Mouse (Mus musculus) neural tube, embryonic 11.5 days (tissue): ENCODE measurements around the gene Clec4a2. TPM values are rescaled to one million over a fixed set of nuclear protein-coding genes. Genes with fewer than 3 reads are reported as not detected.
"Not testable (repeated sequence)": the region's sequence is repeated elsewhere in the genome, so short reads cannot be mapped to it uniquely, and the experiment has no call there.

ENCODE experiments used
- ATAC-seq: fragments of 200-750 bp; cut with Nextera tagmentation; 2 replicates; pipeline ENCODE4 v1.8.0; 2017; ENCODE audit warnings: moderate number of reproducible peaks, mild to moderate bottlenecking, moderate TSS enrichment, moderate library complexity; ENCODE audit not compliant: insufficient read depth, low FRiP score, low TSS enrichment
- DNase-seq: peaks from one replicate; pipeline ENCODE4 v3.0.0-alpha.2; 2015; ENCODE audit warnings: low spot score
- H3K27ac ChIP-seq: fragments of 300-500 bp; sonication (generic); 2 replicates; pipeline ENCODE4 v1.5.1; 2014; ENCODE audit warnings: low read depth, mild to moderate bottlenecking, low read length
- H3K27me3 ChIP-seq: fragments of 300-500 bp; sonication (generic); 2 replicates; pipeline ENCODE4 v1.6.1; 2014; ENCODE audit warnings: mild to moderate bottlenecking, low read length, mixed read lengths; ENCODE audit not compliant: control insufficient read depth, insufficient read depth
- H3K36me3 ChIP-seq: fragments of 300-500 bp; sonication (generic); 2 replicates; pipeline ENCODE4 v1.6.1; 2014; ENCODE audit warnings: mild to moderate bottlenecking, low read length, moderate library complexity, mixed read lengths; ENCODE audit not compliant: control insufficient read depth, insufficient read depth
- H3K4me1 ChIP-seq: fragments of 300-500 bp; sonication (generic); 2 replicates; pipeline ENCODE4 v1.6.1; 2014; ENCODE audit warnings: low read length, mixed read lengths; ENCODE audit not compliant: control insufficient read depth, insufficient read depth
- H3K4me2 ChIP-seq: fragments of 300-500 bp; sonication (generic); 2 replicates; pipeline ENCODE4 v1.6.1; 2014; ENCODE audit warnings: low read depth, mild to moderate bottlenecking, moderate library complexity
- H3K4me3 ChIP-seq: fragments of 300-500 bp; sonication (generic); 2 replicates; pipeline ENCODE4 v1.5.1; 2014; ENCODE audit warnings: low read depth, low read length
- H3K9ac ChIP-seq: fragments of 300-500 bp; sonication (generic); 2 replicates; pipeline ENCODE4 v1.6.1; 2014; ENCODE audit warnings: mild to moderate bottlenecking, low read length
- H3K9me3 ChIP-seq: fragments of 300-500 bp; sonication (generic); 2 replicates; pipeline ENCODE4 v1.6.1; 2016; ENCODE audit warnings: low read length; ENCODE audit not compliant: control insufficient read depth
- WGBS: fragments of 180-500 bp; shearing (Covaris S2); extraction: QIAGEN DNeasy Blood & Tissue Kit; methylation state at CpG from one replicate; pipeline ENCODE4 v1.1.7; 2014; 5-methylcytosine and 5-hydroxymethylcytosine counted together
- polyA plus RNA-seq: library from polyadenylated mRNA; unstranded; fragments of >200 nt; fragmentation: Nextera tagmentation; extraction: Ambion mirVana; gene quantifications from 2 replicates; pipeline ENCODE4 v1.2.1, GENCODE M21; 2014

The Clec4a2 gene
- polyA plus RNA-seq: 0.64 and 0.99 TPM in 2 replicates

DNA sequence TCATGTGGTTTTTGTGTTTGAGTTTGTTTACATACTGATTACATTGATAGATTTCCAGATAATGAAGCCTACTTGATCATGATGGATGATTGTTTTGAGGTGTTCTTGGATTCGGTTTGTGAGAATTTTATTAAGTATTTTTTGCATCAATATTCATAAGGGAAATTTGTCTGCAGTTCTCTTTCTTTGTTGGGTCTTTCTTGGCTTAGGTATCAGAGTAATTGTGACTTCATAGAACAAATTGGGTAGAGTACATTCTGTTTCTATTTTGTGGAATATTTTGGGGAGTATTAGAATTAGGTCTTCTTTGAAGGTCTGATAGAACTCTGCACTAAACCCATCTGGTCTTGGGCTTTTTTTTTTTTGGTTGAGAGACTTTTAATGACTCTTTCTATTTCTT lies at the start of gene Clec4a2:
Gene Clec4a2 (plus strand): TSS at position 301 of the 400 bp plus-strand sequence.
- not testable (repeated sequence) for DNase-seq, H3K9me3 ChIP-seq, H3K4me1 ChIP-seq, H3K27me3 ChIP-seq, H3K4me3 ChIP-seq, ATAC-seq, H3K27ac ChIP-seq, H3K36me3 ChIP-seq, H3K4me2 ChIP-seq, H3K9ac ChIP-seq
- WGBS: 80% methylated on average over 1 of the region's 1 CpGs

DNA sequence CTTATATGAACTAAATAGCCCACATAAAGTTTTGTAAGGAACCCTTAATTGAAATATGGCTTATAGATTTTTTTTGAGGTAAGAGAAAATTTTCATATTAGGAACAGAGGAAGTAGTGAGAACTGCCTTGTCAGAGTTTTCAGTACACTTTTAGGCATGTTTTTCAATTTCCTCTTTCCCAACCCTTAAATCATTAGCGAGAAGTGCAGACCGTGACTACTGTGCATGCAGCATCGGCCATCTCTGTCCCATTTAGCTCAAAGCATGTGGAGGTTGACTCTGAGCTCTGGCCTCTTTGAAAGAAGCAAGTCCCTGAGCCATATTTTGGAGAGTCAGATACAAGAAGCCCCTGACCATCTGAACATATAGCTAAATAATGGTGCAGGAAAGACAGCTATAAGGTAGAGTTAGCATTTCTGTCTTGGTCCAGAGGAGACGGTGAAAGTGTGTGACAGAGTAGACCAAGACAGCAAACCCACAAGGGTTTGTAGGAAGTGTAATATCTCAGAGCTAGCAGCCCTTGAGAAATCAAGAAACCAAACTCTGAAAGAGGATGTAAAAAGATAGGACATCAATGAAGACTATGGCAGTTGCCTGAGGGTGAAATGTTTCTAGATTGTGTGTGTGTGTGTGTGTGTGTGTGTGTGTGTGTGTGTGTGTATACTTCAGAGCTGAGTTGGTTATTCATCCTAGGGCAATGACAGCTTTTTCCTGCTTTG lies 10.9 kb upstream of the Clec4a2 start:
- Histone ChIP-seq H3K36me3 (no peaks in the 10 kb centered on the region), H3K4me2 (no peak overlapping the region), H3K9me3 (no peaks in the 10 kb centered on the region), H3K27ac (no peak overlapping the region), H3K27me3 (no peaks in the 10 kb centered on the region), H3K9ac (no peak overlapping the region), H3K4me1 (no peaks in the 10 kb centered on the region), H3K4me3 (no peak overlapping the region)
- no peak for ATAC-seq
- no peak for DNase-seq
- WGBS: 94% methylated on average over 4 of the region's 4 CpGs

DNA sequence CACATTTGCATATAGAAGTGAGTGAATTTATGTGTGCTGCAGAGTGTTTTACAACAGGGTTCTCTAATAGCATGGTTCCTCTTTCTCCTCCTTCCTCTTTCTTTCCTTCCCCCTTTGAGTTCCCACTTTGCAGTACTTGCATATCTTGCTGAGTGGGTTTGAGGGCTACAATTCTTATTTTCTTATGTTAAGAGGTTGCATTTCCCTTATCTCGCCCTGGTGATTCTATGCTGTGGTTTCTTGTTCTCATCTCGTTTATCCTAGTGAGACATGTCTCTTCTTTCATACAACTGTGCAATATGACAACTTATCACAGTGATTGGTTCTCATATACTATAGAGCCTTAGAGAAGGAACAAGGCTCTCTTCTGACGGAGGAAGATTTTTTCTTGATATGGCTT lies 17.0 kb downstream of the Clec4a2 start:
- Histone ChIP-seq H3K4me3 (no peak overlapping the region), H3K4me1 (no peaks in the 10 kb centered on the region), H3K9me3 (no peaks in the 10 kb centered on the region), H3K4me2 (no peak overlapping the region), H3K27ac (no peak overlapping the region), H3K36me3 (no peaks in the 10 kb centered on the region), H3K27me3 (no peaks in the 10 kb centered on the region), H3K9ac (no peak overlapping the region)
- no peak for ATAC-seq
- 79% methylated on average over 3 of the region's 3 CpGs for WGBS
- DNase-seq: no peak

DNA sequence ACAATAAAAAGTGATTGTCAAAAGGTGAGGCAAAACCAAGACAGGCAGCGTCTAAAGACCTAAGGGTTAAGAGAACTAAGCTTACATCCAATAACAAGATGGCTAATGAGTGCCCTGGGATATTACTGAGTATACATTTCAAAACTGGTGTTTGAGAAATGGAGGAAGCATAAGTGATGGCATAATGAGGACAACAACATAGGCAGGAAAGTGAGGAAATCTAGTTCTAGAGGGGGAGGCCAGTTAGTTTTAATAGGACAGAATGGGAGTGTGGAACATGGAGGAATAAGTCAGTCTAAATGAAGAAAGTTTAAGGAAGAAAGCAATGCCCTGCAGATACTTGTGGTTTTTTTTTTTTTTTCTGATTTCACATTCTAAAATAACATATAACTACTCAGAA lies 20.9 kb downstream of the Clec4a2 start:
- H3K27ac ChIP-seq: no peak overlapping the region
- 77% methylated on average over 1 of the region's 1 CpGs for WGBS
- no peak overlapping the region for H3K4me2 ChIP-seq
- ATAC-seq: no peak
- no peaks in the 10 kb centered on the region for H3K9me3 ChIP-seq
- no peaks in the 10 kb centered on the region for H3K27me3 ChIP-seq
- no peak overlapping the region for H3K9ac ChIP-seq
- no peak for DNase-seq
- no peaks in the 10 kb centered on the region for H3K36me3 ChIP-seq
- no peak overlapping the region for H3K4me3 ChIP-seq
- no peaks in the 10 kb centered on the region for H3K4me1 ChIP-seq

DNA sequence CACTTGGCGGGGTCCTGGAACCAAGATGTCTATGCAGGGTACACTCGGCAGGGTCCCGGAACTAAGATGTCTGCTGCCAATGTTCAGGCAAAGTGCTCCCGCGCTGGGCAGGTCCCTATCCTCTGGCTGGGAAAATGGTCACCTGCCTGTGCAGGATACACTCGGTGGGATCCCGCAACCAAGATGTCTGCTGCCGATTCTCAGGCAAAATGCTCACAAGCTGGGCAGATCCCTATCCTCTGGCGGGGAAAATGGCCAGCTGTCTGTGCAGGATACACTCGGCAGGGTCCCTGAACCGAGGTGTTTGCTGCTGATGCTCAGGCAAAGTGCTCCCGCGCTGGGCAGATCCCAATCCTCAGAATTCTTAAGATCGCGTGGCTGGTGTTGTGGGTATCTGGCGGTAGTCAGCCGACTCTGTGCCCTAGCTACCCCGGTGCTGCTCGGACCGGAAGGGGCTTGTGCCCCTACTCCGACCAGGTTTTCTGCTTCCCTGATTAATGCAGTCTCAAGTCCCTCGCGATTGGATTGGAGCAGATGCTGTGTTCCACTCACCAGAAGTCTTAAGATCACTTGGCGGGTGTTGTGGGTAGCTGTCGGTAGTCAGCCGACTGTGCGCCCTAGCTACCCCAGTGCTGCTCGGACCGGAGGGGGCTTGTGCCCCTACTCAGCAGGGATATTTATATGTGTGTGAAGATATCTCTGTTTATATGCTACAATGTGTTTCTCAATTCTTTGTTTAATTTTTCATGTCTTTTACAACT lies 31.7 kb downstream of the Clec4a2 start:
- H3K4me1 ChIP-seq, DNase-seq, H3K9ac ChIP-seq, H3K4me3 ChIP-seq, ATAC-seq, H3K36me3 ChIP-seq, H3K27me3 ChIP-seq, H3K27ac ChIP-seq, H3K9me3 ChIP-seq, H3K4me2 ChIP-seq: not testable (repeated sequence)
- WGBS: 69% methylated on average over 29 of the region's 29 CpGs

DNA sequence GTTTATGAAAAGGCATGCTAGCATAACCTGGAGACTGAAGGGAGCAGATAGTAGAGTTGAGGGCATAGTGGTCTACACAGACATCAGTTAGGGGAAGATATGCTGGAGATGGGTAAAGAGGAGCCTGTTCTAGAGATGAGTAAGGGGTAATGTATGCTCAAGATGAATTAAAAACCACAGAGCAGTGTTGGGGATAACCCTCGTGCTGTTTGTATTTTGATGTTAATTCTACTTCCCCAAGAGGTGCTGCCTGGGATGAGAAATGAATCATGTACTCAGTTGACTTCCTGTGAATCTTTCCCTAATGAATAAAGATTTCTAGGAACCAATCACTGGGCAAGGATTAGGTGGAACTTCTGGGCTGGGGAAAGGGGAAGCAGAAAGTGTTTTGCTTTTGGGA lies 63.9 kb downstream of the Clec4a2 start:
- no peaks in the 10 kb centered on the region for H3K36me3 ChIP-seq
- 60% methylated on average over 1 of the region's 1 CpGs for WGBS
- H3K4me3 ChIP-seq: no peak overlapping the region
- no peak for DNase-seq
- H3K27ac ChIP-seq: no peak overlapping the region
- H3K9me3 ChIP-seq: no peaks in the 10 kb centered on the region
- no peak for ATAC-seq
- no peak overlapping the region for H3K4me2 ChIP-seq
- no peak overlapping the region for H3K9ac ChIP-seq
- H3K4me1 ChIP-seq: no peaks in the 10 kb centered on the region
- H3K27me3 ChIP-seq: no peaks in the 10 kb centered on the region

DNA sequence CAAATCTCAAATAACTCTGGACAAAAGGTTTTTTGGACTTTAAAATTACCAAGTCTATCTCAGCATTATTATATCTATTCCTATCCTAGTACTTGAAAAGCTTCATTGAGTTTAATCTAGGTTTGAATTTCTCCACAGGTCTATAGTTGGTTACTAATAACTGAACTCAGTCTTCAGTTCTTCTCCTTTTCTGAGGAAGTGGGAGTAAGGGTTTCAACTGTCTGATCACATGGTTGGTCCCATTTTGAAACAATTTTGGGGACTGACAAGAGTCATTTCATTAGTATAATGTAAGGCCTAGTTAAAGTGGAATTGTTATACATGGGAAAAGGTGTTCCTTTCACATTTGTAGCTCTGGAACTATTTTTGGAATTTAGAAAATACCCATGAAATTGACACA lies 64.8 kb downstream of the Clec4a2 start:
- DNase-seq (no peak), ATAC-seq (no peak)
- no peak overlapping the region for H3K9ac ChIP-seq
- H3K36me3 ChIP-seq: no peaks in the 10 kb centered on the region
- no peaks in the 10 kb centered on the region for H3K4me1 ChIP-seq
- H3K27ac ChIP-seq: no peak overlapping the region
- H3K4me3 ChIP-seq: no peak overlapping the region
- H3K9me3 ChIP-seq: no peaks in the 10 kb centered on the region
- no peak overlapping the region for H3K4me2 ChIP-seq
- H3K27me3 ChIP-seq: no peaks in the 10 kb centered on the region

DNA sequence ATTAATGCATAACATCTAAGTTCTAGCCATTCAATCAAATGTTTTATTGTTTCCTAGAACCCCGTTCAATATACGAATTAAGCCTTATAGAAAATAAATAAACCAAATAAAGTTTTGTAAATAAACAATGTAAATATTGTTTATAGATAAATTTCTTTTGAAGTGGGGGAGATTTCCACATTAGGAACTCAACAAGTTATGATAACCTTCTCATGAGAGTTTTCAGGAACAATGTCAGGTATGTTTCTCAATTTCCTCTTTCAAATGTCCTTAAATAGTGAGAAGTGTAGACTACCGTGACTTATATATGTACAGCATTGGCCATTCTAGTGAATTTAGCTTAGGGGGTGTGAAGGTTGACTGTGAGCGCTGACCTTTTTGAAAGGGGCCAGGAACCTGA lies 66.4 kb downstream of the Clec4a2 start, which contains the start of gene Clec4b2:
Gene Clec4b2 (plus strand): TSS at position 301 of the 400 bp plus-strand sequence.
- DNase-seq (no peak), ATAC-seq (no peak)
- Histone ChIP-seq H3K27me3 (no peaks in the 10 kb centered on the region), H3K9ac (no peak within 1 kb of the TSS), H3K4me3 (no peak within 1 kb of the TSS), H3K36me3 (no peaks in the 10 kb centered on the region), H3K27ac (no peak within 1 kb of the TSS), H3K4me1 (no peaks in the 10 kb centered on the region), H3K9me3 (no peaks in the 10 kb centered on the region), H3K4me2 (no peak within 1 kb of the TSS)
- 91% methylated on average over 4 of the region's 4 CpGs for WGBS

DNA sequence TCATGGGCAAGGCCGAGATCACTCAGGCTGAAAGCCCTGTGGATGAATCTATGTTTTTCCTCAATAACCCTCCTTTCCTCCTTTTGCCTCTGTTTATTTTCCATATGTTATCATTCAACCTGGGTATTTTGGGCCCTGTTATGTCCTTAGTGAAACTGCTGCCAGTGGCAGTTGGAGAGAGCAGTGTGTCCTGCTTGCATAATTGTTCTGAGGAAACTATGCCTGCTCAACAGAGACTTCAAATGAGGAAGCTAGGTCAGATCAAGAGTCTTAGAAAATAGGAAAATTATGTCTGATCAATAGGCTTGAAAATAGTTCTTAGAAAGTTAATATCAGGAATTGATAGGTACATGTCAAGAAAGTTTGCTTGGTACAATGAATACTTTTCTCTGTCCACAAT lies 69.3 kb downstream of the Clec4a2 start:
- WGBS: 83% methylated on average over 1 of the region's 1 CpGs
- Histone ChIP-seq H3K27me3 (no peaks in the 10 kb centered on the region), H3K9me3 (no peaks in the 10 kb centered on the region), H3K4me3 (no peak overlapping the region), H3K9ac (no peak overlapping the region), H3K27ac (no peak overlapping the region), H3K36me3 (no peaks in the 10 kb centered on the region), H3K4me2 (no peak overlapping the region), H3K4me1 (no peaks in the 10 kb centered on the region)
- DNase-seq: no peak
- no peak for ATAC-seq
